Mouse (Mus musculus) E14TG2a.4 (cell line): Measurements from ENCODE around the gene Thbs3.

Experiments used
- H3K27me3 ChIP-seq: 2 replicates; pipeline ENCODE4 v1.6.1; 2014; ENCODE audit warnings: low read length, control low read depth; ENCODE audit not compliant: insufficient read depth
- H3K36me3 ChIP-seq: 2 replicates; pipeline ENCODE4 v1.6.1; 2014; ENCODE audit warnings: low read length, control low read depth; ENCODE audit not compliant: insufficient read depth
- H3K4me1 ChIP-seq: replicated peaks from 2 replicates; pipeline ENCODE4 v1.6.1; 2014; ENCODE audit warnings: low read depth, low read length, control low read depth
- H3K4me3 ChIP-seq: replicated peaks from 2 replicates; pipeline ENCODE4 v1.5.1; 2014; ENCODE audit warnings: mild to moderate bottlenecking, low read length
- H3K9me3 ChIP-seq: 2 replicates; pipeline ENCODE4 v1.6.1; 2014; ENCODE audit warnings: low read length, control low read depth
- CTCF ChIP-seq: conservative IDR thresholded peaks from 2 replicates; pipeline ENCODE4 v1.5.1; 2014; ENCODE audit warnings: low read length
- NANOG ChIP-seq: IDR thresholded peaks from 2 replicates; pipeline ENCODE4 v1.6.1; 2014; ENCODE audit warnings: borderline replicate concordance, low read length, mixed read lengths
- POU5F1 ChIP-seq: IDR thresholded peaks from 2 replicates; pipeline ENCODE4 v1.6.1; 2014; ENCODE audit warnings: low read length, borderline replicate concordance

The Thbs3 gene

GRCm38 (mm10) chr3:89214681-89215411 lies at the start of gene Thbs3:
Gene Thbs3, plus strand, starts transcription at chr3:89215180.
- H3K4me3 ChIP-seq = peak within 1 kb of the TSS; percentile 95
- no peaks in the 10 kb centered on the region for H3K9me3 ChIP-seq
- H3K27me3 ChIP-seq = peaks cover 10% of the 10 kb centered on the region; the same call in 1 of the 2 replicates
- TF ChIP-seq NANOG (no peak), POU5F1 (no peak), CTCF (no peak)
- H3K36me3 ChIP-seq = peaks cover 50% of the 10 kb centered on the region
- peaks cover 64% of the 10 kb centered on the region for H3K4me1 ChIP-seq

- peak overlapping the region; percentile 91 for H3K4me3 ChIP-seq
- peaks cover 52% of the 10 kb centered on the region for H3K4me1 ChIP-seq
- H3K9me3 ChIP-seq = no peaks in the 10 kb centered on the region
- H3K36me3 ChIP-seq = peaks cover 47% of the 10 kb centered on the region
- H3K27me3 ChIP-seq = no peaks in the 10 kb centered on the region
- TF ChIP-seq POU5F1 (no peak), NANOG (no peak), CTCF (no peak)
These were observed 49.6 kb upstream of the Thbs3 start for GRCm38 (mm10) chr3:89165268-89165870.

- Histone ChIP-seq H3K4me1 (peaks cover 50% of the 10 kb centered on the region), H3K9me3 (no peaks in the 10 kb centered on the region), H3K4me3 (peak overlapping the region; percentile 13; the same call in 1 of the 2 replicates), H3K36me3 (peaks cover 62% of the 10 kb centered on the region), H3K27me3 (no peaks in the 10 kb centered on the region)
- TF ChIP-seq NANOG (no peak), POU5F1 (no peak), CTCF (no peak)
These were observed 48.0 kb upstream of the Thbs3 start for GRCm38 (mm10) chr3:89166945-89167344.

- Histone ChIP-seq H3K4me1 (peaks cover 27% of the 10 kb centered on the region), H3K4me3 (no peak overlapping the region), H3K9me3 (no peaks in the 10 kb centered on the region), H3K36me3 (peaks cover 85% of the 10 kb centered on the region), H3K27me3 (no peaks in the 10 kb centered on the region)
- no peak for TF ChIP-seq NANOG
- no peak for TF ChIP-seq CTCF
- TF ChIP-seq POU5F1 = no peak
These were observed 40.1 kb upstream of the Thbs3 start for GRCm38 (mm10) chr3:89174844-89175243.

- Histone ChIP-seq H3K4me3 (no peak overlapping the region), H3K27me3 (no peaks in the 10 kb centered on the region), H3K36me3 (peaks cover 85% of the 10 kb centered on the region), H3K9me3 (no peaks in the 10 kb centered on the region), H3K4me1 (peaks cover 29% of the 10 kb centered on the region)
- TF ChIP-seq CTCF = no peak
- TF ChIP-seq POU5F1 = no peak
- TF ChIP-seq NANOG = no peak
These were observed 39.4 kb upstream of the Thbs3 start for GRCm38 (mm10) chr3:89175544-89175943.

- no peak overlapping the region for H3K4me3 ChIP-seq
- peaks cover 85% of the 10 kb centered on the region for H3K36me3 ChIP-seq
- TF ChIP-seq NANOG (no peak), CTCF (no peak), POU5F1 (no peak)
- H3K9me3 ChIP-seq = no peaks in the 10 kb centered on the region
- no peaks in the 10 kb centered on the region for H3K27me3 ChIP-seq
- peaks cover 38% of the 10 kb centered on the region for H3K4me1 ChIP-seq
These were observed 38.6 kb upstream of the Thbs3 start for GRCm38 (mm10) chr3:89176421-89176820.

GRCm38 (mm10) chr3:89177242-89178106 lies 37.5 kb upstream of the Thbs3 start, which contains the start of gene Scamp3:
Gene Scamp3, plus strand, starts transcription at chr3:89177473.
- Histone ChIP-seq H3K4me3 (peak within 1 kb of the TSS; percentile 93), H3K4me1 (peaks cover 48% of the 10 kb centered on the region), H3K36me3 (peaks cover 86% of the 10 kb centered on the region), H3K27me3 (no peaks in the 10 kb centered on the region), H3K9me3 (no peaks in the 10 kb centered on the region)
- TF ChIP-seq CTCF = 0 out of 2 replicates have a peak, but pooled peaks have one; percentile 0
- TF ChIP-seq NANOG = no peak

GRCm38 (mm10) chr3:89178107-89178385 lies 36.9 kb upstream of the Thbs3 start:
- Histone ChIP-seq H3K4me1 (peaks cover 53% of the 10 kb centered on the region), H3K27me3 (no peaks in the 10 kb centered on the region), H3K9me3 (no peaks in the 10 kb centered on the region), H3K4me3 (peak overlapping the region; percentile 93), H3K36me3 (peaks cover 83% of the 10 kb centered on the region)
- TF ChIP-seq NANOG (no peak), CTCF (no peak), POU5F1 (no peak)
